Mouse (Mus musculus): ENCODE measurements around the gene Necap2. TPM values are rescaled to one million over a fixed set of nuclear protein-coding genes. Genes with fewer than 3 reads are reported as not detected.

Gene Necap2
- total and polyA plus RNA-seq, 2 experiments from 2014 or later: 43.0 to 51.1 TPM

DNA sequence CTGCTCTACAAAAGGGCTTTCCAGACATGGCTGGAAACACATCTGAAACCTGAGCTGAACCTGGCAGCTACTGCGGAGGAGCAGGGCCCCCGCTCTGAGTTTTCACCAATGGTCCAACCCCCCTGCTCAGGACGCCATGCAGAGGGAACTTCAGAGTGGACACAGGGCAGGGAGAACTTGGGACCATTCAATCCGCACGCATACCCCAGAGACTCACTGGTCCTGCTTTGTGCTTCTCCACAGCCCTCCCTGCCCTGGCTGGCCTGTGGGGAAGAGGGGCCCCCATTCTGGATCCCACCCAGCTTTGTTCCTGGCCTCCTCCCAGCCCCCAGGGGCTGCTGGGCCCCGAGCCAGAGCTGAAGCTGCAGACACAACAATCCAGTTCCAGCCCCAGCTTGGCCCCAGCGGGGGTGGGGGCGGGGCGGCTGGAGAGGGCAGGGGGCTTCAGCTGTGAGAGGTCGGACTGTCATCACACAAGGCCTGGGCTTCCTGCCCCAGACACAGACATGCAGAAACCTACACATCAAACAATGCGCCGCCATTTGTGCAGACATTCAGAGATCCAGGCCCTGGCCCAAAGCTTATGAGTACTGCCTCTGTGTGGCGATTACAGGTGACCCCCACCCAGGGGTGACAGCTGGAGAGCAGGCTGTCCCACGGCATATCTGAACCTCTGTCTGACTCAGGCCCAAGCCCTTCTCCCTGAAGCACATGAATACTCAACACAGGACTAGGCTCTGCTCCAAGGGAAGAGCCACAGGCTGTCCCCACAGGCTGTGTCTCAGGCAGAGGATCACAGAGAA lies 57.1 kb downstream of the Necap2 start:
- ATAC-seq (peak; percentile 68), DNase-seq (peak; percentile 80)
- H3K27me3 ChIP-seq (ENCODE audit: insufficient read depth, low read length): no peaks in the 10 kb centered on the region
- peak overlapping the region; percentile 10; the same call in 1 of the 2 replicates for H3K9ac ChIP-seq
- TF ChIP-seq CTCF (IDR thresholded peaks at IDR 0.05; ENCODE audit: low read depth): no peak
- H3K27ac ChIP-seq (ENCODE audit: low read depth, low read length): peak overlapping the region; percentile 77
- no peak overlapping the region for H3K4me2 ChIP-seq (ENCODE audit: low read depth)
- no peak overlapping the region for H3K4me3 ChIP-seq (ENCODE audit: low read depth, low read length)
- no peaks in the 10 kb centered on the region for H3K9me3 ChIP-seq (ENCODE audit: low read length)
- 12% methylated on average over 14 of the region's 14 CpGs for WGBS
- peaks cover 9% of the 10 kb centered on the region; the same call in 1 of the 2 replicates for H3K4me1 ChIP-seq (ENCODE audit: insufficient read depth)
- H3K36me3 ChIP-seq (ENCODE audit: insufficient read depth): peaks cover 15% of the 10 kb centered on the region

- Histone ChIP-seq H3K4me3 (ENCODE audit: low read depth, low read length) (no peak overlapping the region), H3K27ac (ENCODE audit: low read depth, low read length) (peak overlapping the region; percentile 77; the same call in 1 of the 2 replicates), H3K4me2 (ENCODE audit: low read depth) (no peak overlapping the region), H3K9ac (no peak overlapping the region), H3K9me3 (ENCODE audit: low read length) (no peaks in the 10 kb centered on the region), H3K27me3 (ENCODE audit: insufficient read depth, low read length) (no peaks in the 10 kb centered on the region), H3K36me3 (ENCODE audit: insufficient read depth) (peaks cover 15% of the 10 kb centered on the region), H3K4me1 (ENCODE audit: insufficient read depth) (peaks cover 9% of the 10 kb centered on the region; the same call in 1 of the 2 replicates)
- TF ChIP-seq CTCF (IDR thresholded peaks at IDR 0.05; ENCODE audit: low read depth): no peak
- 67% methylated on average over 17 of the region's 17 CpGs for WGBS
- DNase-seq (no peak), ATAC-seq (no peak)
Measured at GRCm38 (mm10) chr4:141020220-141020619, 57.9 kb downstream of the Necap2 start.

DNA sequence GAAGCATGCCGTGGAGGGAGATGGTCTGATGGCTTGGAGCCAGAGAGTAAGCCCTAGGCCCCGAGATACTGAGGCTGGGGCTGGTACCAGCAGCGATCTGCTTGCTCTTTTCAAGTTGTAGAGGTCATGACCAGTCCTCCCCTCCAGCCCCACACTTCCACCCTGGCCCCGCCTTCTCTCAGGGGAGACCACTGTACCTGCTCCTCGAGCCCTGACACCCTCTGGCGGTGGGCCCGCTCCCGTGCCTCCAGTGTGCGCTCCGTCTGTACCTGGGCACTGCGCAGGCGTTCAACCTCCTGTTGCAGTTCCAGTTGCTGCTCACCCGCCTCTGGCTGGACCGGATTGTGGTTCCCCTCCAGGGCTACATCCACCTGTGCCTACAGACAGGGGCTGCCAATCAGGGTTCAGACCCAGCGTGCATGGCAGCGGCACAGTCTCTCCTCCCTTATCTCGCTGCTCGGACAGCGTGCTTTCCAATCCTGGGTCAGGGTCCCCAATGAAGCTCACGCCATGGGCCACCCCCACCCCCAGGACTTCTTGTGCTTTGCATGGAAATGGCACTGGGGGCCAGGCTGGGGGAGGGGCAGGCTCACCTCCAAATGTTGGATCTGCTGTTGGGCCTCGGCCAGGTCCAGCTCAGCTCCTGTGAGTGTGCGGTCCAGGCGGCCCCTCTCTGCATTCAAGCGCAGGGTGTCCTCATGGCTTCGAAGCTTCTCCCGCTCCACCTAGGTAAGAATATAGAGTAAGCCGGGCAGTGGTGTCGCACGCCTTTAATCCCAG lies 60.3 kb downstream of the Necap2 start:
- no peak for DNase-seq
- 74% methylated on average over 29 of the region's 29 CpGs for WGBS
- H3K27ac ChIP-seq (ENCODE audit: low read depth, low read length): no peak overlapping the region

More for the DNA sequence above, 60.3 kb downstream of the Necap2 start:
- Histone ChIP-seq H3K4me2 (ENCODE audit: low read depth) (no peak overlapping the region), H3K4me3 (ENCODE audit: low read depth, low read length) (no peak overlapping the region), H3K9ac (no peak overlapping the region), H3K27me3 (ENCODE audit: insufficient read depth, low read length) (no peaks in the 10 kb centered on the region), H3K36me3 (ENCODE audit: insufficient read depth) (peaks cover 38% of the 10 kb centered on the region), H3K4me1 (ENCODE audit: insufficient read depth) (peaks cover 10% of the 10 kb centered on the region; the same call in 1 of the 2 replicates), H3K9me3 (ENCODE audit: low read length) (no peaks in the 10 kb centered on the region)
- TF ChIP-seq CTCF (IDR thresholded peaks at IDR 0.05; ENCODE audit: low read depth): no peak
- no peak for ATAC-seq

Other genes with a start within 250 kb of the Necap2 start
- gene Padi1, start 232.6 kb downstream of the Necap2 start, total RNA-seq (2014; rRNA removed): 0.08 and 0.10 TPM in 2 replicates
- gene Padi1, start 232.6 kb downstream of the Necap2 start, polyA plus RNA-seq (2015; fragmentation: Nextera tagmentation; extraction: Ambion mirVana): 0.06 and 0.08 TPM in 2 replicates
- gene Padi2, start 172.0 kb downstream of the Necap2 start, total RNA-seq (2014; rRNA removed): 1.1 and 1.8 TPM in 2 replicates
- gene Padi2, start 172.0 kb downstream of the Necap2 start, polyA plus RNA-seq (2015; fragmentation: Nextera tagmentation; extraction: Ambion mirVana): 1.2 and 1.3 TPM in 2 replicates
- 254 and 308 TPM in 2 replicates for gene Sdhb, start 117.2 kb downstream of the Necap2 start, total RNA-seq (2014; rRNA removed)
- 564 and 623 TPM in 2 replicates for gene Sdhb, start 117.2 kb downstream of the Necap2 start, polyA plus RNA-seq (2015; fragmentation: Nextera tagmentation; extraction: Ambion mirVana)
- 205 and 251 TPM in 2 replicates for gene Atp13a2, start 91.5 kb downstream of the Necap2 start, total RNA-seq (2014; rRNA removed)
- gene Atp13a2, start 91.5 kb downstream of the Necap2 start, polyA plus RNA-seq (2015; fragmentation: Nextera tagmentation; extraction: Ambion mirVana): 119 and 141 TPM in 2 replicates
- 22.2 and 25.1 TPM in 2 replicates for gene Mfap2, start 67.9 kb downstream of the Necap2 start, total RNA-seq (2014; rRNA removed)
- 124 and 148 TPM in 2 replicates for gene Mfap2, start 67.9 kb downstream of the Necap2 start, polyA plus RNA-seq (2015; fragmentation: Nextera tagmentation; extraction: Ambion mirVana)
- 29.9 and 43.0 TPM in 2 replicates for gene Crocc, start 17.8 kb downstream of the Necap2 start, total RNA-seq (2014; rRNA removed)
- 3.5 and 3.8 TPM in 2 replicates for gene Crocc, start 17.8 kb downstream of the Necap2 start, polyA plus RNA-seq (2015; fragmentation: Nextera tagmentation; extraction: Ambion mirVana)
- 0.08 and 0.67 TPM in 2 replicates for gene Spata21, start 10.0 kb upstream of the Necap2 start, total RNA-seq (2014; rRNA removed)
- gene Spata21, start 10.0 kb upstream of the Necap2 start, polyA plus RNA-seq (2015; fragmentation: Nextera tagmentation; extraction: Ambion mirVana): 0.31 and 0.68 TPM in 2 replicates
- gene Szrd1, start 61.4 kb upstream of the Necap2 start, total RNA-seq (2014; rRNA removed): 57.8 and 60.5 TPM in 2 replicates
- 17.2 and 17.5 TPM in 2 replicates for gene Szrd1, start 61.4 kb upstream of the Necap2 start, polyA plus RNA-seq (2015; fragmentation: Nextera tagmentation; extraction: Ambion mirVana)
- gene Fbxo42, start 69.6 kb upstream of the Necap2 start, total RNA-seq (2014; rRNA removed): 12.4 and 18.0 TPM in 2 replicates
- gene Fbxo42, start 69.6 kb upstream of the Necap2 start, polyA plus RNA-seq (2015; fragmentation: Nextera tagmentation; extraction: Ambion mirVana): 9.9 and 13.1 TPM in 2 replicates
- 4.5 and 6.9 TPM in 2 replicates for gene Rsg1, start 135.6 kb upstream of the Necap2 start, total RNA-seq (2014; rRNA removed)
- gene Rsg1, start 135.6 kb upstream of the Necap2 start, polyA plus RNA-seq (2015; fragmentation: Nextera tagmentation; extraction: Ambion mirVana): 3.7 and 5.2 TPM in 2 replicates
- 0.95 and 1.6 TPM in 2 replicates for gene Arhgef19, start 161.1 kb upstream of the Necap2 start, total RNA-seq (2014; rRNA removed)
- gene Arhgef19, start 161.1 kb upstream of the Necap2 start, polyA plus RNA-seq (2015; fragmentation: Nextera tagmentation; extraction: Ambion mirVana): 0.52 and 0.90 TPM in 2 replicates
- 1.2 and 1.4 TPM in 2 replicates for gene Epha2, start 222.9 kb upstream of the Necap2 start, total RNA-seq (2014; rRNA removed)
- 0.33 and 0.39 TPM in 2 replicates for gene Epha2, start 222.9 kb upstream of the Necap2 start, polyA plus RNA-seq (2015; fragmentation: Nextera tagmentation; extraction: Ambion mirVana)

Measured in forebrain, postnatal 0 days (tissue).